Mouse (Mus musculus) neural tube, embryonic 11.5 days (tissue): ENCODE data around the gene OR5BS1P. TPM values are rescaled to one million over a fixed set of nuclear protein-coding genes. Genes with fewer than 3 reads are reported as not detected.
"Not testable (repeated sequence)": the region's sequence is repeated elsewhere in the genome, so short reads cannot be mapped to it uniquely, and the experiment has no call there.

ENCODE experiments used
- ATAC-seq: fragments of 200-750 bp; cut with Nextera tagmentation; 2 replicates; pipeline ENCODE4 v1.8.0; 2017; ENCODE audit warnings: moderate number of reproducible peaks, mild to moderate bottlenecking, moderate TSS enrichment, moderate library complexity; ENCODE audit not compliant: insufficient read depth, low FRiP score, low TSS enrichment
- DNase-seq: peaks from one replicate; pipeline ENCODE4 v3.0.0-alpha.2; 2015; ENCODE audit warnings: low spot score
- H3K27ac ChIP-seq: fragments of 300-500 bp; sonication (generic); 2 replicates; pipeline ENCODE4 v1.5.1; 2014; ENCODE audit warnings: low read depth, mild to moderate bottlenecking, low read length
- H3K27me3 ChIP-seq: fragments of 300-500 bp; sonication (generic); 2 replicates; pipeline ENCODE4 v1.6.1; 2014; ENCODE audit warnings: mild to moderate bottlenecking, low read length, mixed read lengths; ENCODE audit not compliant: control insufficient read depth, insufficient read depth
- H3K36me3 ChIP-seq: fragments of 300-500 bp; sonication (generic); 2 replicates; pipeline ENCODE4 v1.6.1; 2014; ENCODE audit warnings: mild to moderate bottlenecking, low read length, moderate library complexity, mixed read lengths; ENCODE audit not compliant: control insufficient read depth, insufficient read depth
- H3K4me1 ChIP-seq: fragments of 300-500 bp; sonication (generic); 2 replicates; pipeline ENCODE4 v1.6.1; 2014; ENCODE audit warnings: low read length, mixed read lengths; ENCODE audit not compliant: control insufficient read depth, insufficient read depth
- H3K4me2 ChIP-seq: fragments of 300-500 bp; sonication (generic); 2 replicates; pipeline ENCODE4 v1.6.1; 2014; ENCODE audit warnings: low read depth, mild to moderate bottlenecking, moderate library complexity
- H3K4me3 ChIP-seq: fragments of 300-500 bp; sonication (generic); 2 replicates; pipeline ENCODE4 v1.5.1; 2014; ENCODE audit warnings: low read depth, low read length
- H3K9ac ChIP-seq: fragments of 300-500 bp; sonication (generic); 2 replicates; pipeline ENCODE4 v1.6.1; 2014; ENCODE audit warnings: mild to moderate bottlenecking, low read length
- H3K9me3 ChIP-seq: fragments of 300-500 bp; sonication (generic); 2 replicates; pipeline ENCODE4 v1.6.1; 2016; ENCODE audit warnings: low read length; ENCODE audit not compliant: control insufficient read depth
- WGBS: fragments of 180-500 bp; shearing (Covaris S2); extraction: QIAGEN DNeasy Blood & Tissue Kit; methylation state at CpG from one replicate; pipeline ENCODE4 v1.1.7; 2014; 5-methylcytosine and 5-hydroxymethylcytosine counted together
- polyA plus RNA-seq: library from polyadenylated mRNA; unstranded; fragments of >200 nt; fragmentation: Nextera tagmentation; extraction: Ambion mirVana; gene quantifications from 2 replicates; pipeline ENCODE4 v1.2.1, GENCODE M21; 2014

OR5BS1P gene
- not detected in 2 replicates for polyA plus RNA-seq

- Histone ChIP-seq H3K27me3 (no peaks in the 10 kb centered on the region), H3K4me3 (no peak within 1 kb of the TSS), H3K9ac (no peak within 1 kb of the TSS), H3K4me1 (no peaks in the 10 kb centered on the region), H3K9me3 (no peaks in the 10 kb centered on the region), H3K27ac (no peak within 1 kb of the TSS), H3K4me2 (no peak within 1 kb of the TSS), H3K36me3 (no peaks in the 10 kb centered on the region)
- 87% methylated on average over 4 of the region's 4 CpGs for WGBS
- no peak for ATAC-seq
- DNase-seq = no peak
Measured at GRCm38 (mm10) chr15:98469596-98469995, at the start of gene OR5BS1P. Gene OR5BS1P, plus strand, starts transcription at chr15:98469896.

GRCm38 (mm10) chr15:98420897-98421296, 48.8 kb upstream of the OR5BS1P start:
- H3K4me1 ChIP-seq = no peaks in the 10 kb centered on the region
- 78% methylated on average over 4 of the region's 4 CpGs for WGBS
- DNase-seq = no peak
- no peak overlapping the region for H3K4me3 ChIP-seq
- no peak overlapping the region for H3K4me2 ChIP-seq
- no peak overlapping the region for H3K27ac ChIP-seq
- no peak overlapping the region for H3K9ac ChIP-seq
- ATAC-seq = no peak
- H3K9me3 ChIP-seq = no peaks in the 10 kb centered on the region
- no peaks in the 10 kb centered on the region for H3K27me3 ChIP-seq
- no peaks in the 10 kb centered on the region for H3K36me3 ChIP-seq

GRCm38 (mm10) chr15:98424326-98424725, 45.4 kb upstream of the OR5BS1P start:
- ATAC-seq (no peak), DNase-seq (no peak)
- H3K27ac ChIP-seq = no peak overlapping the region
- no peak overlapping the region for H3K4me3 ChIP-seq
- H3K9ac ChIP-seq = no peak overlapping the region
- H3K4me2 ChIP-seq = no peak overlapping the region
- H3K27me3 ChIP-seq = no peaks in the 10 kb centered on the region
- no peaks in the 10 kb centered on the region for H3K9me3 ChIP-seq
- H3K36me3 ChIP-seq = no peaks in the 10 kb centered on the region
- WGBS = 64% methylated on average over 14 of the region's 14 CpGs
- H3K4me1 ChIP-seq = no peaks in the 10 kb centered on the region

- H3K4me1 ChIP-seq = no peaks in the 10 kb centered on the region
- WGBS = 66% methylated on average over 6 of the region's 6 CpGs
- DNase-seq (no peak), ATAC-seq (no peak)
- H3K4me3 ChIP-seq = no peak overlapping the region
- H3K4me2 ChIP-seq = no peak overlapping the region
- H3K9ac ChIP-seq = no peak overlapping the region
- no peaks in the 10 kb centered on the region for H3K36me3 ChIP-seq
- H3K27me3 ChIP-seq = no peaks in the 10 kb centered on the region
- H3K27ac ChIP-seq = no peak overlapping the region
- H3K9me3 ChIP-seq = no peaks in the 10 kb centered on the region
Measured at GRCm38 (mm10) chr15:98424753-98425152, 44.9 kb upstream of the OR5BS1P start.

- Histone ChIP-seq H3K4me2 (no peak overlapping the region), H3K27ac (no peak overlapping the region), H3K9me3 (no peaks in the 10 kb centered on the region), H3K36me3 (no peaks in the 10 kb centered on the region), H3K9ac (no peak overlapping the region), H3K4me1 (no peaks in the 10 kb centered on the region), H3K4me3 (no peak overlapping the region), H3K27me3 (no peaks in the 10 kb centered on the region)
- 25% methylated on average over 7 of the region's 7 CpGs for WGBS
- ATAC-seq (no peak), DNase-seq (no peak)
Measured at GRCm38 (mm10) chr15:98425188-98425587, 44.5 kb upstream of the OR5BS1P start.

- WGBS = 87% methylated on average over 5 of the region's 5 CpGs
- not testable (repeated sequence) for H3K9ac ChIP-seq, H3K27me3 ChIP-seq, H3K36me3 ChIP-seq, H3K4me2 ChIP-seq, H3K4me1 ChIP-seq, H3K27ac ChIP-seq, H3K9me3 ChIP-seq, ATAC-seq, DNase-seq, H3K4me3 ChIP-seq
Measured at GRCm38 (mm10) chr15:98430925-98431324, 38.8 kb upstream of the OR5BS1P start, which contains the start of gene Olfr282. Gene Olfr282, plus strand, starts transcription at chr15:98431225.

GRCm38 (mm10) chr15:98444561-98444960, 25.1 kb upstream of the OR5BS1P start:
- no peak overlapping the region for H3K4me2 ChIP-seq
- 83% methylated on average over 3 of the region's 3 CpGs for WGBS
- no peaks in the 10 kb centered on the region for H3K9me3 ChIP-seq
- ATAC-seq (no peak), DNase-seq (no peak)
- H3K9ac ChIP-seq = no peak overlapping the region
- H3K27ac ChIP-seq = no peak overlapping the region
- no peaks in the 10 kb centered on the region for H3K36me3 ChIP-seq
- no peaks in the 10 kb centered on the region for H3K4me1 ChIP-seq
- no peak overlapping the region for H3K4me3 ChIP-seq
- H3K27me3 ChIP-seq = no peaks in the 10 kb centered on the region

GRCm38 (mm10) chr15:98448521-98448920, 21.2 kb upstream of the OR5BS1P start:
- DNase-seq = peak; percentile 17
- 66% methylated on average over 4 of the region's 4 CpGs for WGBS

GRCm38 (mm10) chr15:98452288-98452687, 17.4 kb upstream of the OR5BS1P start, which contains the start of gene Olfr281:
Gene Olfr281, plus strand, starts transcription at chr15:98452588.
- ATAC-seq (no peak), DNase-seq (no peak)
- WGBS = 92% methylated on average over 7 of the region's 7 CpGs
- H3K27me3 ChIP-seq = no peaks in the 10 kb centered on the region
- H3K4me1 ChIP-seq = no peaks in the 10 kb centered on the region
- H3K9ac ChIP-seq = no peak within 1 kb of the TSS
- no peak within 1 kb of the TSS for H3K4me2 ChIP-seq
- H3K36me3 ChIP-seq = no peaks in the 10 kb centered on the region
- no peaks in the 10 kb centered on the region for H3K9me3 ChIP-seq
- H3K4me3 ChIP-seq = no peak within 1 kb of the TSS
- H3K27ac ChIP-seq = no peak within 1 kb of the TSS

More at GRCm38 (mm10) chr15:98448521-98448920, 21.2 kb upstream of the OR5BS1P start:
- no peaks in the 10 kb centered on the region for H3K4me1 ChIP-seq
- no peak overlapping the region for H3K4me2 ChIP-seq
- H3K9me3 ChIP-seq = no peaks in the 10 kb centered on the region
- H3K36me3 ChIP-seq = no peaks in the 10 kb centered on the region
- no peak overlapping the region for H3K4me3 ChIP-seq
- ATAC-seq = no peak
- no peaks in the 10 kb centered on the region for H3K27me3 ChIP-seq
- H3K9ac ChIP-seq = no peak overlapping the region
- H3K27ac ChIP-seq = no peak overlapping the region
